Mouse (Mus musculus) A20 (cell line): ENCODE results near the gene Rgs19.

Experiments
- DNase-seq: peaks from one replicate; pipeline ENCODE4 v3.0.0-alpha.2; 2011; ENCODE audit warnings: low read depth, low spot score

Rgs19 gene

GRCm38 (mm10) chr2:181693339-181694280, at the start of gene Rgs19:
TSS of gene Rgs19 (minus strand) at chr2:181693977.
- peak; percentile 96 for DNase-seq

DNA sequence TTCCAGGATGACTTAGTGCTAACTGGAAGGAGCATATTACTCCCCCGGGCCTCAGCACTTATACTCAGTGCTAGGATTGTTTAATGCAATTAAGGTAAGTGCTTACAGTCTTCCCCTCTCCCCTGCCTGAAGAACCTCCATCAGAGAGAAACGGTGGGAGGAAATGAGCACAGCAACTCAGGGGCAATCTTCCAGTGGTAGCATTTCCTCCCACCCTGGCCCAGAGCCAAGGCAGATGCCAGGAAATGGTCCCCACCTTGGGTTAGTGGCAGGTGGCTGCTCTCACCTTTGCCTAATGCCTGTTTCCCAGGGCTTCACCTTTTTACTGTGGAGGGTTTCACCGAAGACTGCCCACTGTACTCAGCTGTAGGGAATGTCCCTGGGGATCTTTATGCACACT, 36.3 kb upstream of the Rgs19 start:
- peak; percentile 22 for DNase-seq

GRCm38 (mm10) chr2:181727659-181728262, 34.0 kb upstream of the Rgs19 start:
- DNase-seq: no peak

GRCm38 (mm10) chr2:181722213-181722612, 28.4 kb upstream of the Rgs19 start:
- peak; percentile 54 for DNase-seq

GRCm38 (mm10) chr2:181721200-181721599, 27.4 kb upstream of the Rgs19 start:
- no peak for DNase-seq

DNA sequence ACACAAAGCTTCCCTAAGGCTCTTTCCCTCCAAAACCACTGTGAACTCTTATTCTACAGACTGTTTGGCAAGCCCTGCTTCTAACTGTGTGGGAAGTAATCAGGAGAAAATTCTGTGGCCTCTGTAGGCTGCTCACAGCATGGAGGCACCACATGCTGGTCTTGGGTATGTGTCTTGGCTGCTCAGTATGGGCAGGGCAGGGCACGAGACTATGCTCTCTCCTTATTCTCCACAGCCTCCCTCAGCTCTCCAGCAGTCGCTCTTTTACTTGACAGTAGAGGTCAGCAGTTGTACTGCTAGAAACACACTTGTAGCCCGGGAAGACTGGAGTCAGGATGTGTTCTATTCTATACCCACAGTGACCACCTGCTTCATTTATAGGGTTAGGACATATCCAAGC, 26.3 kb upstream of the Rgs19 start:
- no peak for DNase-seq

DNA sequence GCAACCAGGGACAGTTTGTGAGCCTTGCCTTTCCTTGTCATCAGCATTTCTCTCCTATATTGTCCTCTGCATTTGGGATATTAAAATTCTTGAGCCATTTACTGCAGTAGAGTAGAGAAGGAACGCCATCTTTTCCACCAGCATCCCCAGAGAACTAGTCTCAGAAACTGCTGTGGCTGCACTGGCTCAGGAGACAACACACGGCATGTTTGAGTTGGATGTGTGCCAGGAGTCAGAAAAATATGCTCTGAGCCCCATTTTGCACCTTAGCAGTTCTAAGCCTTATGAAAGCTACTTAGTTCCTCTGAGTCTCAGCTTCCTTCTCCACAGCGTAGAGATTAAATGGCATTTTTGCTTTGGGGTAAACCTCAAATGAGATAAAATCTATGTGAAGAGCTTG, 23.2 kb upstream of the Rgs19 start:
- DNase-seq: no peak

DNA sequence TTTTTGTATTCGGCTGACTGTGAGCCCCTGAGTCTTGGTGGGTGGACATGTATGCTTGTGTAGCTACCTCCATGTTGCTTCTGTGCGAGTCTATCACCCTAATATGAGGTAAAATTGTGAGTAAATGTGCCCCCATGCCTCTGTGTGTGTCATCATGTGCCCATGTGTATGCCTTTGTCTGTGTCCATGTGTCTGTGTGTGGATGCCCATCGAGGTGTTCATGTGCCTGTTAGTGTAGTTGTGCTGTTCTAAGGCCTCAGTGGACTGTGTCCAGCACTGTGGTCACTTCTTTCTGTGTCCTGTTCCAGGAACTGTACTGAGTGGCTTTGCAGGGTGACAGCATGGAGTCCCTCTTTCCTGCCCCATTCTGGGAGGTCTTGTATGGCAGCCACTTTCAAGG, 21.6 kb upstream of the Rgs19 start:
- DNase-seq: no peak

- no peak for DNase-seq
Measured at GRCm38 (mm10) chr2:181714903-181715326, 21.1 kb upstream of the Rgs19 start, which contains the start of gene Oprl1. TSS of gene Oprl1 (plus strand) at chr2:181715016.

- no peak for DNase-seq
Measured at GRCm38 (mm10) chr2:181713749-181714148, 20.0 kb upstream of the Rgs19 start.

DNA sequence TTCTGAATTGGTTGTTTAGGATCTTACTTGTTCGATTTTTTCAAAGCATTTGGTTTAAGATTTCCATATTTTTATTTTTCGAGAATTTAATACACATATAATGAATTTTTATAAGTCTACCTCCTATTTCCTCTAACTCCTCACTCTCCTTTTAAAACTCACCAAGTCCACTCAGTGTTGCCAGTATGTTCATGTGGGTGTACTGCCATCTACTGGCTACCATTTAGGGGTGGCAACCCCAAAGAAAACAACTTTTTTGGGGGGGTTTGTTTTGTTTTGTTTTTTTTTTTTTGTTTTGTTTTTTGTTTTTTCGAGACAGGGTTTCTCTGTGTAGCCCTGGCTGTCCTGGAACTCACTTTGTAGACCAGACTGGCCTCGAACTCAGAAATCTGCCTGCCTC, 12.9 kb upstream of the Rgs19 start:
- DNase-seq: peak; percentile 56

- no peak for DNase-seq
Measured at GRCm38 (mm10) chr2:181698241-181698640, 4.5 kb upstream of the Rgs19 start, which contains the start of gene Lkaaear1. TSS of gene Lkaaear1 (minus strand) at chr2:181698442.

GRCm38 (mm10) chr2:181696801-181697420, 3.1 kb upstream of the Rgs19 start:
- DNase-seq: no peak

- DNase-seq: no peak
Measured at GRCm38 (mm10) chr2:181695776-181696175, 2.0 kb upstream of the Rgs19 start.

- DNase-seq: no peak
Measured at GRCm38 (mm10) chr2:181694581-181694980, 804 bp upstream of the Rgs19 start.

GRCm38 (mm10) chr2:181692304-181692703, 1.5 kb downstream of the Rgs19 start:
- no peak for DNase-seq

DNA sequence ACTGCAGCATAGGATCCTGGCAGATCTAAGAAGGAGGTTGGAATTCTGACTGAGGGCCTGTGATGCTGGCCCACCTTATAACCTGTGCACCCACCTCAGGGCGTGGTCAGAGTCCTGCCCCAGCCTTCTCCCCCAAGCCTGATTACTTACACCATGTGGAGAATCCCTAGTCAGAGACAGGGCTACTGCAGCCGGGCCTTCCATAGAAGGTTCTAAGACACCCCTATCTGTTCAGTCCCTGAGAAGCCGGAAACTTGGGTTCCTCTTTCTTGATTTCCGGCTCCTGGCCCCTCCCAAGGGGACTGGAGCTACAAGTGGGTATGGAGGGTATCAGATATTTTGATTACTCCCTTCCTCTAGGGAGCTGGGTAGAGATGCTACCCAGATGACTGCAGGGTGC, 2.2 kb downstream of the Rgs19 start:
- no peak for DNase-seq

- DNase-seq: no peak
Measured at GRCm38 (mm10) chr2:181691083-181691482, 2.7 kb downstream of the Rgs19 start.

- DNase-seq: no peak
Measured at GRCm38 (mm10) chr2:181689466-181690160, 4.2 kb downstream of the Rgs19 start.

DNA sequence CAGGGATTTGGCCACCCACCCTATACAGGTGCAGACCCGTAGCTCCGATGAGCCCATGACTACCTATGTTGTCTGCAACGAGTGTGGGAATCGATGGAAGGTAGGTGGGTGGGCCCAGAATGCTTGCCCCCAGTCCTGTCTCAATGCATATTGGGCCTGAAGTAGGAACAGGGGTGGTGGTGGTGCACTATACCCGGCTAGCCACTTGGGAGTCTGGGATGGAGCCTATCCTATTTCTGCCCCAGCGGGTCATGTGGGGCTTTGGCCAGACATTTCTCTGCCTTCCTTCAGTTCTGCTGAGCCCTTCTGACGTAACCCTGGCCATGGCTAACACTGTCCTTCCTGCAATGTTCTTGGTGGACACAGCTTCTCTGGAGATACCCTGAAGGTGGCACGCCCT, 6.2 kb downstream of the Rgs19 start:
- DNase-seq: no peak

DNA sequence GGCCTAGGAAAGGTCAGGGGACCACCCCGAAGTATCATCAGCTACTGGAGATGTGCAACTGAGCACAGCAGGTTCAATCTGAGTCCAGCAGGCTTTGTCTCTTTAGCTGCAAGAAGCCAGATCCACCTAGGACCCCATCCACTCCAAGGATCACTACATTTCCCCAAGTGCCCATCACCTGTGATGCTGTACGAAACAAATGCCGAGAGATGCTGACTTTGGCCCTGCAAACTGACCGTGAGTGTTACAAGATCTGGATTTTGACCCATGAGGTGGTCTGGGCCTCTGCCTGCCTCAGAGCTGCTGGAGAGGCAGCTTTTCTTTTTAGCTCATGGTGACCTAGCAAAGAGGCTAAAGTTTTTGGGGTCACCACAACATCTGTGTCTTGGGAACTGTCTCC, 8.1 kb downstream of the Rgs19 start:
- DNase-seq: no peak

DNA sequence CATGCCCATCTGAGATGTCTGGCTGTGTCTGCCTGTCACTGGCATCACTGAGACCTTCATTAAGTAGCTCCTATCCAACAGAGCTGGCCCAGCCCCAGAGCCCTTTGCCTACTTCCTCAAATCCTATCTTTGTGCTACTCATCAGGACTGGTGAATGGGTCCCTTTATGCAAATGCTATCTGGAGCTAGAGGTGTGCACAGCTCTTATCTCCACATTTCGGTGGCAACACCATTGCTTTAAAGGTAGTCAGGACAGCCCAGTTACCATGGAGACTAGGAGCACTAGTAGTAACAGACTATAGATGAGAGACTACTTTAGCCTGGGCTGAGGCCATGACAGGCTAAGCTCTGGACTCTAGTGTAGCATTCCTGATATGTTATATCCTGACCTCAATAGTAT, 9.1 kb downstream of the Rgs19 start:
- DNase-seq: peak; percentile 51
